Mouse (Mus musculus) thymus, adult 2 months (tissue): ENCODE results near the gene Olfr190.

Experiments used
- CTCF ChIP-seq: fragments of 200-500 bp; IDR thresholded peaks from 2 replicates; pipeline ENCODE4 v1.5.1; 2012; ENCODE audit warnings: mild to moderate bottlenecking, control low read depth, low read length, moderate library complexity, borderline replicate concordance; ENCODE audit not compliant: control insufficient read depth, poor library complexity, insufficient read depth; ENCODE audit errors: extremely low read depth
- POLR2A ChIP-seq: fragments of 200-500 bp; IDR thresholded peaks from 2 replicates; pipeline ENCODE4 v1.6.1; 2012; ENCODE audit warnings: mild to moderate bottlenecking, low read length, control low read depth, moderate library complexity; ENCODE audit not compliant: control insufficient read depth, poor library complexity, insufficient read depth; ENCODE audit errors: extremely low read depth

DNA sequence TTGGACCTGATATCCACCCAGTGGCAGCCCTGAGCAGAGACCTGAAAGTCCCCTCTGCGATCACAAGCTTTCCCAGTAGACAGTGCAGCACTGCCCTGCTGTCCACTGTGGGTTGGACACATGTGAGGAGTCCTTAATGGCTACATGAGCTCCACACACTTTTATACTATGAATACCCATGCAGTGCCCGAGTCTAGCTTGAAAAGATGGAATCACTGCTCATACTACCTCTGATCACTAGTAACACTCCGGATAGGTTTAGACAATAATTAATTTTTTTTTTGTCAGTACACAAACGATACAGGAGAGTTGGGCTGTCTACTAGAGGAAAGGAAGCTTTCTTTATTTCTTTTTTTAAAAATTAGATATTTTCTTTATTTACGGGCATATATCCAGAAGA is at the start of gene Olfr190:
- TF ChIP-seq CTCF (no peak), POLR2A (no peak)
